Mouse (Mus musculus) lung, postnatal 25 days (tissue): ENCODE data around the gene Foxn3.

Experiments used
- DNase-seq: peaks from one replicate; pipeline ENCODE4 v3.0.0; 2022; ENCODE audit warnings: low spot score

Foxn3 gene

GRCm38 (mm10) chr12:99562073-99562866 is 1.1 kb downstream of the Foxn3 start:
- DNase-seq = no peak

DNA sequence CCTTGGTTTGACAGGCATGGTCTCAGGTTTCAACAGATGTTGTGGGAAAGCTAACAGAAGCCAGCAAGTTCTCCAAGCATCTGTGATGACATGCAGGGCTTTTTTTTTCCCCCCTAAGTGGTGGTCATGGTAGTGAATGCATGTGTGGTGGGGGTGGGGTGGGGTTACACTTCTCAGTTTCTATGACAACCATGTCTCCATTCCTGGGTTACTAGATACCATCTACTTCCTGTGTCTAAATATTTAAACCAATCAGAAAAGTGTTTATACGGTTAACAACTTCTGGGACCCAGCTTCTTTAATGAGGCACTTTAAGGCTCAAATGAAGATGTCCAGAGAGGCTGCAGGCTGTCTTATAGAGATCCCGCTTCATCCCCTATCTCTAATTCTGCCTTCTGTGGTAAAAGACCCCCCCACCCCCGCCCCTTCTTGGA is 2.0 kb downstream of the Foxn3 start:
- DNase-seq = no peak

- DNase-seq = no peak
Observed at GRCm38 (mm10) chr12:99560701-99561332, 2.6 kb downstream of the Foxn3 start.

GRCm38 (mm10) chr12:99559483-99559882 is 3.9 kb downstream of the Foxn3 start:
- DNase-seq = no peak

GRCm38 (mm10) chr12:99558476-99558875 is 4.9 kb downstream of the Foxn3 start:
- DNase-seq = no peak

GRCm38 (mm10) chr12:99557498-99557897 is 5.9 kb downstream of the Foxn3 start:
- DNase-seq = no peak

DNA sequence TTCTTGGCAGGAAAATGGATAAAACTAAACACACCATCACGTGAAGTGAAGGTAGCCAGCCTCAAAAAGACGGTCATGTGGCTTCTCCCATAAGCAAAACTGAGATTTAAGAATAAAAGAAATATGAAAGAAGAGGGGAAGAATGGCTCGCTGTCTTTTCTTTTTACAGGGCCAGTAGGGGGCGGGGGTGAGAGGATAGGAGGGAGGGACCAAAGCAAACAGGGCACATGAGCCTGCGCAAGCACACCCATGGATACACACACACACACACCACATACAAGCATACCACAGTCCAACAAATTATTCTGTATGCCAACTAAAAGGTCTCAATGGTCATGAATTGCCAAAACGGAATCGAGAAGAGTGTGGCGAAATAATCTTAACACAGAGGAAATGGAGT is 12.8 kb downstream of the Foxn3 start:
- no peak for DNase-seq

- DNase-seq = no peak
Observed at GRCm38 (mm10) chr12:99549811-99550210, 13.6 kb downstream of the Foxn3 start.

DNA sequence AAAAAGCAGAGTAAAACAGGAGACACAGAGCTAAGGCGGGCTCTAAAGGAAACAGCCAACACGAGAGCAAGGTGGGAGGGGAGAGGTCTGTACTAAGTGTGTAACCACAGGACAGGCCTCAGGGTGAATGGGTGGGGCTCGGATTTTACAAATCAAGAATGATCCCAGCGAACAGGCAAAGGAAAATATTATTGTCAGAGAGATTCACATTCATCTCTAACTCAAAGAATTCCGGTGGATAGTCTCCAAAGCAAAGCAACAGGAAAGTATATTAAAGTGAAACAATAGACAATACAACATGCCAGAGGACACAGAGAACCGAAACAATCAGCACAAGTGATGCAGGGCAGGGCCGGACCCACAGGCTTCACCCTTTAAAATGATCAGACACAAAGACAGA is 15.0 kb downstream of the Foxn3 start:
- DNase-seq = no peak

GRCm38 (mm10) chr12:99547295-99547694 is 16.1 kb downstream of the Foxn3 start:
- DNase-seq = no peak

- no peak for DNase-seq
Observed at GRCm38 (mm10) chr12:99545270-99545770, 18.1 kb downstream of the Foxn3 start.

DNA sequence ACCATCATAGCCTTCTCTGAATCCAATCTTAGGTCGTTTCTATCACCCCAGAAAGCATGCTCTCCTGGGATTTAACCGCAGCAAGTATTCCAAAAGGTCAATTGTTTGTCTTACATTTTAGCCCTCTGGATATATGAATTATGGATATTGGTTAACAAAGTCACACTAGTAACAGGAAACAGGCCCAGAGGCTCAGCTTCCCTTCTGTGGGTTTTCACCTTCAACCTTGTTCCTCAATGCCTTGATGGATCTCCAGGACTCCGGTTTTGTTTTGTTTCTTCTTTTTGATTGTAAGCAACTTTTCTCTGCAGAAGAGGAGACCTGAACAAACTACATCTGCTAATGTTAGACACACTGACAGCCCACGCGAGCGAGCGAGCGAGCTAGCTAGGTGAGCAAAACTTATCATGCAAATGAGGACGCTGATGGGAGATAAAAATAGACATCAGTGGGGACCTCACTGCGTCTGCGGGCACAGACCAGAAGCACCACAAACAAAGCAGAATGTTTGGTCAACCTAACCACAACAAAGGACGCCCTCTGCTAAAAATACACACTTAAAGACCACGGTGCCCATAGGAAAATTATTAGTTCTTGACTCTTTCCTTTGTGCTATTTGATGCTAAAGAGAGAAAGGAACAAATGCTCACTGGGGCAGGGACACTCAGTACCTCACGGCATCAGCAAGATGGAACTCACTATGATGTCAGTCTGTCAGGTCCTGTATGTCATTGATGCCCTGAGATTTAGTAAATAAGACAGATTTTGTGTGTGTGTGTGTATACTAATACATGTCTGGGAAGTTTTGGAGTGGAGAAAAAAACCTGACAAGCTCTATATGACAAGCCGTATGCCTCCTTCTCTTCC is 18.9 kb downstream of the Foxn3 start:
- no peak for DNase-seq

DNA sequence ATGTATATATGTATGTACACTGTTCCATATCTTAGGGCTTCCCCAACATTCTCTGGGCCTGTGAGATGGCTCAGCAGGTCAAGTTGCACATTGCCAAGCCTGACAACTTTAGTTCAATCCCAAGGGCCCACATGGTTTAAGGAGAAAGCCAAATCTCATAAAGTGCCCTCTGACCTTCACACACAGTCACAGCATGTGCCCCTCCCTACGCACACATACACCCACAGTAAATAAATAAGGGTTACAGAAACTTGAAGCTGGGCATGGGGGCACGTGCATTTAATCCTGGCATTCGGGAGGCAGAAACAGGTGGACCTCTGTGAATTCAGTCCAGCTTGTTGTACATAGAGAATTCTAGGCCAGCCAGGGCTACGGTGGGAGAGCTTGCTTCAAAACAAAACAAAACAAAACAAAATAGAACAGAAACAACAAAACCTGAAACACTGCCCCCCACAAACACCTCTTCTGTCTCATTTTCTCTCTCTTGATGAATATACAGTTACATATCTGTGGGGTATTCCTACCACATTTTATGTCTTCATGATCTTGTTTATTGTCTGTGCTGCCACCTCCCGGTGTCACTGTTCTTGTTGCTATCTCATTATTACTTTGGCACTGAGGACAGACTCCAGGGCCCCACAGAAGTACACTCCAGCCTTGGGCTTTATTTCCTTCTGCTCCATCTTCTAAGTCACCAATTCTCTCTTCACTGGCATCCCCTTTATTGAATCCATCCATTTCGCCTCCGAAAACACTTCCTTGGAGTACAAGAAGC is 19.8 kb downstream of the Foxn3 start:
- no peak for DNase-seq

- no peak for DNase-seq
Observed at GRCm38 (mm10) chr12:99540201-99540600, 23.2 kb downstream of the Foxn3 start.

DNA sequence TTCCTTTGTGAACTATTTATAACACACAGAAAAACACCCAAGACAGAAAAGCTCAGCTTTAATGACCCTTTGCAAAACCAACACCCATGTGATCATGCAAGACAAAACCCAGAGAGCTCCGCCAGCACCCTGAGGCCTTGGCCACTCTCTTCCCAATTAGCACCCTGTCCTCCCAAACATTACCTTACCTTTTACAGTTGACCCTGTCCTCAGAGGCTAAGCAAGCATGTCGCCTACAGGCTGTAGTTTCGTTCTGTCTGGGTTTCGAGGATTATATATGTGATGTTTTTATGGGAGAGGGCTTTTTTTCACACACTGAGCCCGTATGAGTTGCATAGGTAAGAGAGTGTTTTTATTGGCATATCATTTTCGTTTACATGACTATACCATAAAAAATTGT is 26.1 kb downstream of the Foxn3 start:
- no peak for DNase-seq

DNA sequence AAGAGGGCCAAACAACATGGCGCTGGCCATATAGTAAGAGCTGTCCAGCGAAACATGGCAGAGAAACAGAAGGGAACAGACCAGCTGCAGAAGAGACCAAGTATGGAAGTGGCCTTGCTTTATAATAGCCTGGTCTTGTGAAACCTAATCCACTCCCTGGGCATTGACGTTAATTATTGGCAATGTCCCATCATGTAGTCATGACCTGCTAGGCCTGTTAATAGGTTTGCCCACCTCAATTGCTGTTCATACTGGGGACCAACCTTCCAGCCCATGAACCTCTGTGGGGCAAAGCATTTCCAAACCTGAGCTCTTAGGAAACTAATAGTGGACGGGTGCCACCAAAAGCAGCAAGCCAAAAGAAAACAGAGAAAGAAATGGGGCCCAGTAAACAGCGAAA is 27.0 kb downstream of the Foxn3 start:
- DNase-seq = no peak

GRCm38 (mm10) chr12:99532342-99532741 is 31.0 kb downstream of the Foxn3 start:
- no peak for DNase-seq

DNA sequence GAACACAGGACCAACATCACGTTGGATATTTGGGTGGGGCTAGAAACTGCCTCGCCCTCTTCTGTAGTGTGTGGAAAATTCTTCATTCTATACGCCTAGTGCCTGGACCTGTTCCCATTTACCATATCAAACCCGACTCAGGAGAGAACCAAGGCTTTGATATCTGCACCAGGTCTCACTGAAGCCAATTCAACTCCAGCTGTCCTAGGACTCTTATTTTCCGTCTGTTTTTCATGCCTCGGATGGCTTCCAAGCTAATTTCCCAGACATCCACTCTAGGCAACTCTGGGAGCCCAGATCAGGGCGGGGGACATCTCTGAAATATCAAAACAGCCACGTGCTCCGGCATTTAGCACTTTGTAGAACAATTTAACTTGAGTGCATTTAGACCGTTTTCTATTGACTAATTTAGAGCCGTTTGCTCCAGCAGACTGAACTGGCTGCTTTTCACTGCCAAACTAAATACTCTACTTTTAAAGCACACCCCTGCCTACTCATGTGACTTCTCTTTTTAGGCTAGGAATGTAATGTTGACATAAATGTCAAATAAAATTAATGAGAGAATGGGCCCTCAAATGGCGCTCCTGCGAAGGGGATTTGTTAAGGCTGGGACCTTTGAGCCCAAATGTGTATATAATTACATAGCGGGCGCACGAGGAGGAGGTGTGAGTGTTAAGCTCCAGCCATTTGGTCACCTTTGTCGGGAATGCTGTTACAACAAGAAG is 33.5 kb downstream of the Foxn3 start:
- peak; percentile 37 for DNase-seq

DNA sequence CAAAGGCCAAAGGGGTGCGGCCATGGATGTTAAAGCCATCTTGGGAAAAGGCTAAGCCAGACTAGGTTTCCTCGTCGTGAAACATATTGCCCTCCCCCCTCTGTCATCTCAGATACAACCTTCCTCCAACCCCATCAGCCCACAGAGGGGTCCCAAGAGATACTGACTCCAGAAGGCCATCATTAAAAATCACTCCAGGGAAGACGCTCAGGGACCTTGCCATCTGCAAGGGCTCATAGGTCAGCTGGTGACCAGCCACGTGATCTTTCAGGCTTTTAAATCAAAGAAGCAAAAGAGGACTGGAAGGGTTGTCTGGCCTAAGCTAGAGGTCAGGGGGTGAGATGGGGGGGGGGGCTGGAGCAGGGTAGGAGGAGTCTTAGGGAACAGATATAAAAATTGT is 34.4 kb downstream of the Foxn3 start:
- no peak for DNase-seq

- DNase-seq = no peak
Observed at GRCm38 (mm10) chr12:99527452-99527851, 35.9 kb downstream of the Foxn3 start.

DNA sequence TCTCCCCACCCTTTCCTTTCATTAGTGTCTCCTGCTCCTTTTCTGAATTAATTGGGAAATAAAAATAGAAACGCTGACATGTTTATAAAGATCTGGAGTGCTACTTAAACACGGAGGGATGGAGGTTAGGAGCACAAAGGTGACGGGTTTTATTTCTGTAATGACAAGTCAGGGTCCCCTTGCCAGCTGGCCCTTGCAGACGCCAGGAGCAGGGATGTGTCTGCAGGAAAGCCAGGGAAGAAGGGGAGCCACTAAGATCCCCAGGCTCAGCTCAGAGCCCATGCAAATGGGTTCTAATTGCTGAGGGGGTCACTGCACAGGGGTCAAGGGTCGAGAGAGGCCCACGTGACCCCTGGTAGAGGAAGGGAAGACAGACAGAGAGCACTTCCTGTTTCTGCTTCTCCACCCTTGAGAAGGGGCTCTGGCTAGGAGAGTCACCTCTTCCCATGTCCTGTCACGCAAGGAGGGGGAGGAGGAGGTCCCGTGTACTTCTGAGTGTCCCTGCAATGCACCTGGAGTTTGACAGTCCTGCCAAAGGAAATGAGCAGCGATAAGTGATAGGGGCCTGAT is 36.7 kb downstream of the Foxn3 start:
- DNase-seq = no peak
